Mouse (Mus musculus): ENCODE data around the gene Nacc2.

The Nacc2 gene

GRCm38 (mm10) chr2:26055046-26055746, 67.8 kb downstream of the Nacc2 start:
- DNase-seq (ENCODE audit: low spot score) = peak; percentile 34

- no peak for DNase-seq (ENCODE audit: low spot score)
These were observed 70.2 kb downstream of the Nacc2 start for GRCm38 (mm10) chr2:26052806-26053205.

- no peak for DNase-seq (ENCODE audit: low spot score)
These were observed 74.2 kb downstream of the Nacc2 start for GRCm38 (mm10) chr2:26048816-26049215.

- no peak for DNase-seq (ENCODE audit: low spot score)
These were observed 78.8 kb downstream of the Nacc2 start for GRCm38 (mm10) chr2:26044216-26044615.

- no peak for DNase-seq (ENCODE audit: low spot score)
These were observed 80.4 kb downstream of the Nacc2 start for GRCm38 (mm10) chr2:26042603-26043002.

GRCm38 (mm10) chr2:26041163-26041810, 81.7 kb downstream of the Nacc2 start:
- no peak for DNase-seq (ENCODE audit: low spot score)

GRCm38 (mm10) chr2:26039951-26040350, 83.1 kb downstream of the Nacc2 start:
- DNase-seq (ENCODE audit: low spot score) = no peak

- no peak for DNase-seq (ENCODE audit: low spot score)
These were observed 85.6 kb downstream of the Nacc2 start for GRCm38 (mm10) chr2:26037386-26037785.

GRCm38 (mm10) chr2:26034344-26035050, 88.5 kb downstream of the Nacc2 start:
- DNase-seq (ENCODE audit: low spot score) = no peak

- DNase-seq (ENCODE audit: low spot score) = no peak
These were observed 92.7 kb downstream of the Nacc2 start for GRCm38 (mm10) chr2:26030288-26030687.

- no peak for DNase-seq (ENCODE audit: low spot score)
These were observed 98.6 kb downstream of the Nacc2 start for GRCm38 (mm10) chr2:26024138-26025075.

- DNase-seq (ENCODE audit: low spot score) = no peak
These were observed 100.4 kb downstream of the Nacc2 start for GRCm38 (mm10) chr2:26022626-26023025.

- DNase-seq (ENCODE audit: low spot score) = no peak
These were observed 100.8 kb downstream of the Nacc2 start for GRCm38 (mm10) chr2:26022258-26022565.

GRCm38 (mm10) chr2:26021561-26022257, 101.3 kb downstream of the Nacc2 start, which contains the start of gene Ubac1:
Gene Ubac1, minus strand, starts transcription at chr2:26021747.
- peak; percentile 63 for DNase-seq (ENCODE audit: low spot score)

GRCm38 (mm10) chr2:26020714-26021560, 102.1 kb downstream of the Nacc2 start:
- DNase-seq (ENCODE audit: low spot score) = peak; percentile 17

- DNase-seq (ENCODE audit: low spot score) = no peak
These were observed 103.1 kb downstream of the Nacc2 start for GRCm38 (mm10) chr2:26019923-26020322.

GRCm38 (mm10) chr2:26017326-26017725, 105.7 kb downstream of the Nacc2 start:
- no peak for DNase-seq (ENCODE audit: low spot score)

- no peak for DNase-seq (ENCODE audit: low spot score)
These were observed 109.3 kb downstream of the Nacc2 start for GRCm38 (mm10) chr2:26013674-26014073.

GRCm38 (mm10) chr2:26011420-26011819, 111.6 kb downstream of the Nacc2 start:
- no peak for DNase-seq (ENCODE audit: low spot score)

Data from ovary, postnatal 10 days (tissue).